19 mouse cellular contexts compared by ENCODE assay signal in genomic region chr2:119174866-119175265, GRCm38 (mm10). TPM values are rescaled to one million over a fixed set of nuclear protein-coding genes. Genes with fewer than 3 reads are reported as not detected.
DNase-seq lines count a peak whose midpoint lies in the region; ATAC-seq and TF ChIP-seq lines count a peak whose summit lies in the region.
"Had no signal": no experiment of that assay in that cellular context is flagged by ENCODE, and none has a peak within 500 bp of the region (broad histone marks: within the 10 kb centered on the region; RNA-seq: fewer than 3 reads in every experiment).

No protein-coding gene starts in this region.

- 46% methylated on average over 14 of the region's 14 CpGs for WGBS in kidney, embryonic 15.5 days
- WGBS in stomach, postnatal 0 days = 69% methylated on average over 14 of the region's 14 CpGs

- peak overlapping the region; percentile 32; the same call in 1 of the 2 replicates for H3K27ac ChIP-seq in kidney, embryonic 15.5 days
- H3K27ac ChIP-seq in testis, adult 2 months (ENCODE audit: control insufficient read depth, insufficient read depth, low read depth, low read length) = no peak overlapping the region
- peak overlapping the region; percentile 70 for H3K27ac ChIP-seq in stomach, postnatal 0 days (replicated peaks)
- H3K27ac ChIP-seq: forebrain, embryonic 13.5 days; heart, embryonic 15.5 days; hindbrain, embryonic 12.5 days; kidney, postnatal 0 days; left cerebral cortex, adult 2 months; neural tube, embryonic 13.5 days had no signal

- no peak for TF ChIP-seq POLR2A in testis, adult 2 months (IDR thresholded peaks at IDR 0.05; ENCODE audit: control insufficient read depth, low read depth, low read length)

- H3K4me2 ChIP-seq in kidney, embryonic 15.5 days = no peak overlapping the region
- no peak overlapping the region for H3K4me2 ChIP-seq in stomach, postnatal 0 days (replicated peaks; ENCODE audit: low read depth)
- H3K4me2 ChIP-seq: forebrain, embryonic 13.5 days; heart, embryonic 15.5 days; hindbrain, embryonic 12.5 days; liver, embryonic 11.5 days; neural tube, embryonic 13.5 days had no signal

- no peak for ATAC-seq in kidney, embryonic 15.5 days (replicated peaks; ENCODE audit: low FRiP score)
- no peak for ATAC-seq in stomach, postnatal 0 days (ENCODE audit: low FRiP score, low TSS enrichment)
- ATAC-seq: forebrain, embryonic 13.5 days had no signal

- no peaks in the 10 kb centered on the region for H3K9me3 ChIP-seq in kidney, embryonic 15.5 days (replicated peaks)
- H3K9me3 ChIP-seq in stomach, postnatal 0 days (ENCODE audit: control insufficient read depth, low read length) = no peaks in the 10 kb centered on the region
- H3K9me3 ChIP-seq: forebrain, embryonic 13.5 days; heart, embryonic 15.5 days; hindbrain, embryonic 12.5 days; megakaryocyte, embryonic 14.5 days; neural tube, embryonic 13.5 days had no signal

- no peak for TF ChIP-seq CTCF in testis, adult 2 months (IDR thresholded peaks at IDR 0.05; ENCODE audit: control insufficient read depth, insufficient read depth, insufficient replicate concordance, low read depth, low read length)
- no peak for TF ChIP-seq CTCF in stomach, postnatal 0 days (IDR thresholded peaks at IDR 0.05; ENCODE audit: low read depth)

- peak; percentile 15 to 16 for DNase-seq in cerebellum, postnatal 10 days
- no peak for DNase-seq in cerebellum, adult 11 months
- no peak for DNase-seq in kidney, adult 11 months
- DNase-seq in testis, postnatal 10 days (ENCODE audit: low spot score) = no peak
- no peak for DNase-seq in stomach, postnatal 0 days (ENCODE audit: low spot score)
- DNase-seq in urinary bladder, adult 18-20 months (ENCODE audit: low spot score in 2 of 2) = no peak
- DNase-seq: adrenal gland, postnatal 10 days; lung, adult 18-20 months; thymus, adult 2 months had no signal

- no peak for TF ChIP-seq EP300 in stomach, postnatal 0 days (optimal IDR thresholded peaks at IDR 0.05)

- peaks cover 31% of the 10 kb centered on the region for H3K36me3 ChIP-seq in kidney, embryonic 15.5 days
- peaks cover 2% of the 10 kb centered on the region for H3K36me3 ChIP-seq in testis, adult 2 months (ENCODE audit: control insufficient read depth, insufficient read depth, low read length)
- peaks cover 3% of the 10 kb centered on the region; the same call in 1 of the 2 replicates for H3K36me3 ChIP-seq in stomach, postnatal 0 days (ENCODE audit: control insufficient read depth, insufficient read depth, low read length)

- peaks cover 43% of the 10 kb centered on the region for H3K4me1 ChIP-seq in kidney, embryonic 15.5 days
- H3K4me1 ChIP-seq in testis, adult 2 months (ENCODE audit: control insufficient read depth, insufficient read depth, low read length) = no peaks in the 10 kb centered on the region
- H3K4me1 ChIP-seq in stomach, postnatal 0 days (replicated peaks; ENCODE audit: control insufficient read depth, insufficient read depth) = 0 out of 2 replicates have a peak, but pooled peaks cover 2% of the 10 kb centered on the region

- H3K4me3 ChIP-seq in kidney, embryonic 15.5 days (replicated peaks) = no peak overlapping the region
- H3K4me3 ChIP-seq in testis, adult 2 months (ENCODE audit: control insufficient read depth, low read depth, low read length) = peak overlapping the region; percentile 16
- H3K4me3 ChIP-seq in stomach, postnatal 0 days (ENCODE audit: low read depth, low read length) = no peak overlapping the region
- H3K4me3 ChIP-seq: forebrain, embryonic 13.5 days; heart, embryonic 15.5 days; hindbrain, embryonic 12.5 days; left cerebral cortex, adult 2 months; megakaryocyte, embryonic 14.5 days; neural tube, embryonic 13.5 days had no signal

- no peak overlapping the region; the same call in 1 of the 2 replicates for H3K9ac ChIP-seq in kidney, embryonic 15.5 days
- no peak overlapping the region for H3K9ac ChIP-seq in stomach, postnatal 0 days (ENCODE audit: low read length)
- H3K9ac ChIP-seq: heart, embryonic 15.5 days; hindbrain, embryonic 12.5 days; neural tube, embryonic 13.5 days had no signal

- H3K27me3 ChIP-seq in kidney, embryonic 15.5 days = no peaks in the 10 kb centered on the region
- H3K27me3 ChIP-seq in testis, adult 2 months (ENCODE audit: control insufficient read depth, insufficient read depth, low read length) = no peaks in the 10 kb centered on the region
- no peaks in the 10 kb centered on the region for H3K27me3 ChIP-seq in stomach, postnatal 0 days (ENCODE audit: control insufficient read depth, insufficient read depth, low read length)
- H3K27me3 ChIP-seq: heart, embryonic 15.5 days; hindbrain, embryonic 12.5 days had no signal

RNA-seq across cellular contexts. Expression of gene Gm14137, which starts 0.6 kb away (rescaled TPM):
- 0.73 and 0.81 TPM in 2 replicates for polyA plus RNA-seq in kidney, embryonic 15.5 days (2015; fragmentation: Nextera tagmentation; extraction: Ambion mirVana)
- polyA plus RNA-seq in testis, adult 2 months (2012; rRNA removed) = 4.7 and 4.8 TPM in 2 replicates
- 4.3 and 4.9 TPM in 2 replicates for polyA plus RNA-seq in stomach, postnatal 0 days (2015; fragmentation: Nextera tagmentation; extraction: Ambion mirVana)

RNA-seq across cellular contexts. Expression of gene Gchfr, which starts 7.3 kb away (rescaled TPM):
- polyA plus RNA-seq in kidney, embryonic 15.5 days (2015; fragmentation: Nextera tagmentation; extraction: Ambion mirVana) = 32.0 and 36.9 TPM in 2 replicates
- polyA plus RNA-seq in testis, adult 2 months (2012; rRNA removed) = 6.4 and 11.9 TPM in 2 replicates
- 1.3 and 1.5 TPM in 2 replicates for polyA plus RNA-seq in stomach, postnatal 0 days (2015; fragmentation: Nextera tagmentation; extraction: Ambion mirVana)

RNA-seq across cellular contexts. Expression of gene Rmdn3, which starts 18.0 kb away (rescaled TPM):
- polyA plus RNA-seq in kidney, embryonic 15.5 days (2015; fragmentation: Nextera tagmentation; extraction: Ambion mirVana) = 43.2 and 46.8 TPM in 2 replicates
- 9.2 and 10.7 TPM in 2 replicates for polyA plus RNA-seq in testis, adult 2 months (2012; rRNA removed)
- 40.1 and 40.5 TPM in 2 replicates for polyA plus RNA-seq in stomach, postnatal 0 days (2015; fragmentation: Nextera tagmentation; extraction: Ambion mirVana)

RNA-seq across cellular contexts. Expression of gene Zfyve19, which starts 33.6 kb away (rescaled TPM):
- polyA plus RNA-seq in kidney, embryonic 15.5 days (2015; fragmentation: Nextera tagmentation; extraction: Ambion mirVana) = 51.8 and 55.4 TPM in 2 replicates
- polyA plus RNA-seq in testis, adult 2 months (2012; rRNA removed) = 34.5 and 38.7 TPM in 2 replicates
- 28.5 and 30.9 TPM in 2 replicates for polyA plus RNA-seq in stomach, postnatal 0 days (2015; fragmentation: Nextera tagmentation; extraction: Ambion mirVana)

RNA-seq across cellular contexts. Expression of gene Dnajc17, which starts 33.7 kb away (rescaled TPM):
- polyA plus RNA-seq in kidney, embryonic 15.5 days (2015; fragmentation: Nextera tagmentation; extraction: Ambion mirVana) = 18.6 and 21.9 TPM in 2 replicates
- polyA plus RNA-seq in testis, adult 2 months (2012; rRNA removed) = 3.7 and 3.8 TPM in 2 replicates
- polyA plus RNA-seq in stomach, postnatal 0 days (2015; fragmentation: Nextera tagmentation; extraction: Ambion mirVana) = 11.7 and 12.5 TPM in 2 replicates

Comparison
In these comparisons a context has a peak if more than half of its experiments do, and no peak if none do; other contexts are left out.
1. DNase-seq: peak in cerebellum, postnatal 10 days (2 of 2); none in cerebellum, adult 11 months (single experiment), kidney, adult 11 months (single experiment), testis, postnatal 10 days (single experiment), stomach, postnatal 0 days (single experiment) and urinary bladder, adult 18-20 months (0 of 2).